Mouse (Mus musculus): ENCODE measurements at regions not wholly inside any gene's neighbourhood (a gene's known extent, or its start where the extent isn't known, plus 50 kb on each side); places are given as distances from the start of the nearest gene placed in this dataset.
A peak's percentile ranks its signal among the peaks of the same experiment; 100 is the strongest.

DNA sequence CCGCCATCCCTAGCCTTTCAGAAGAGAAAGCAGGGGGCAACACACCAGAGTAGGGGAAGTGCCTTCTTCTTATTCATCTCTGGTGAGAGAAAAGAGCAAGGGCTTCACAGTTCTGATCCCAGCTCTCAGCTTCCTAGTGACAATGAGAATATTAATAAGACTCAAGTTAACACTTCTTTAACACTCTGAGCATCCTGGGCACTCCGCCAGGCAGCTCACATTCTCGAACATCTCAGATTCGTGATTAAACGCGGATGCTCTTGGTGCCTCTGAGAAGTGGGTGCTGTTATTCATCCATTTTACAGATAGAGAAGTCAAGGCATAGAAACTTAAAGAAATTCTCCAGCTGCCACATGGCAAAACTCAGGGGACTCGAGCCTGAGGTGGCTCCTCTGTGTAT, 237.1 kb downstream of the Rps15a start:
- no peak for DNase-seq (ENCODE audit: low read depth, low spot score)

GRCm38 (mm10) chr7:117875241-117875640, 240.7 kb downstream of the Rps15a start:
- DNase-seq (ENCODE audit: low read depth, low spot score), result no peak

- DNase-seq (ENCODE audit: low read depth, low spot score), result no peak
These were observed 256.6 kb downstream of the Rps15a start for GRCm38 (mm10) chr7:117859419-117859818.

- no peak for DNase-seq (ENCODE audit: low read depth, low spot score)
These were observed 260.0 kb downstream of the Rps15a start for GRCm38 (mm10) chr7:117855955-117856354.

DNA sequence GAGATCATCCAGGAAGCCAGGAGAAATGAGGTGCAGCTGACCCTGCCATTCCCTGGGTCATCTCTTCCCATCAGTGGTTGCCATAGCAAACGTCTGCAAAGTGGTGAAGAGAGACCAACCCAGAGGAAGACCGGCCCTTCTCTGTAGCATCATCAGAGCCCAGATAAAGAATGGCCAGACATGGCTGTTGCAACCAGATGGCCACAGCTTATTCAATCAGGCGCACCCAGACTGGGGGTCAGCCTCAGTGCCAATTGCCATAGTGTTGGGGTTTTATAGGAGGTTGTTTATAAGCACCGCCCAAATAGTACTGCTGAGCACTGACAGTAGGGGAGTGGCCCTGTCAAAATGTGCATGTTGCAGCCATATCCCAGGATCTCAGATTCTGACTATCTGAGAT, 262.3 kb downstream of the Rps15a start:
- no peak for DNase-seq (ENCODE audit: low read depth, low spot score)

- no peak for DNase-seq (ENCODE audit: low read depth, low spot score)
These were observed 263.1 kb downstream of the Rps15a start for GRCm38 (mm10) chr7:117852866-117853265.

- no peak for DNase-seq (ENCODE audit: low read depth, low spot score)
These were observed 265.2 kb downstream of the Rps15a start for GRCm38 (mm10) chr7:117850822-117851221.

DNA sequence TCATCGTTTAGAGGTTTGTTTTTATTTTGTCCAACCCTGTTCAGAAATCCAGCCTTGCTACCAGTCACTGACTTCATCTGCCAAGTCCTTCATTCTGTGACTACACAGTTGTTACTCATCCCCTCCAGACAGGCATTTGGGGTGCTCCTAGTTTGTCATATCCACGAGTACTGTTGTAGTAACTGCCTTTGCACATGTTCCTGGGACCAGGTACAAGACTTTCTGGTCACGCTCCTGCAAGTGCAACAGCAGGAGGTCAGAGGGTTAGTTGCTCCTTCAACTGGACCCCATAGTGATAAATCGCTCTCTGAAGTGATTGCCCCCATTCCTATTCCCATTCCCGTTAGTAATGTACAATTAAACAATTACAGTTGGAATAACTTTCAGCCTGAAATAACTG, 269.9 kb downstream of the Rps15a start:
- DNase-seq (ENCODE audit: low read depth, low spot score), result no peak

GRCm38 (mm10) chr7:117842780-117843179, 273.2 kb downstream of the Rps15a start:
- no peak for DNase-seq (ENCODE audit: low read depth, low spot score)

- DNase-seq (ENCODE audit: low read depth, low spot score), result no peak
These were observed 321.0 kb downstream of the Rps15a start for GRCm38 (mm10) chr7:117795035-117795434.

- DNase-seq (ENCODE audit: low read depth, low spot score), result no peak
These were observed 322.0 kb downstream of the Rps15a start for GRCm38 (mm10) chr7:117793991-117794390.

GRCm38 (mm10) chr7:117792456-117792855, 323.5 kb downstream of the Rps15a start:
- no peak for DNase-seq (ENCODE audit: low read depth, low spot score)

DNA sequence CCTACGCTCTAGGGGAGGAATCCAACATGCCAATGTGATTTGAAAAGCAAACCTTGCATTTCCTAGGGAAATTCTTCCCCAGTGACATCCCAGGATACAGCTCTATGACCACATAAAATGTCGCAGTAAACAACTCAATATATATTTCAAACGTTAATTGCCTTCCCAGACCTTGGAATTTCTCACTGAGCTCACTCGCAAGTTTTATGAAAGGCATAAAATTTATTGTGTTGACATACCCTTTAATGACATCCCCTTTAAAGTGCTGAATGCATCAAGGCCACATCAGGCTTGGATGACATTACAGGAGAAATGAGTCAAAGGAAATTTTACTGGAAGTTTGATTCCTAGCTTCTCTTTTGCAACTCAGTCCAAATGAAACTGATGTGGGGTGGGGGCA, 337.0 kb downstream of the Rps15a start:
- DNase-seq (ENCODE audit: low read depth, low spot score), result no peak

- DNase-seq (ENCODE audit: low read depth, low spot score), result no peak
These were observed 338.1 kb downstream of the Rps15a start for GRCm38 (mm10) chr7:117777921-117778320.

DNA sequence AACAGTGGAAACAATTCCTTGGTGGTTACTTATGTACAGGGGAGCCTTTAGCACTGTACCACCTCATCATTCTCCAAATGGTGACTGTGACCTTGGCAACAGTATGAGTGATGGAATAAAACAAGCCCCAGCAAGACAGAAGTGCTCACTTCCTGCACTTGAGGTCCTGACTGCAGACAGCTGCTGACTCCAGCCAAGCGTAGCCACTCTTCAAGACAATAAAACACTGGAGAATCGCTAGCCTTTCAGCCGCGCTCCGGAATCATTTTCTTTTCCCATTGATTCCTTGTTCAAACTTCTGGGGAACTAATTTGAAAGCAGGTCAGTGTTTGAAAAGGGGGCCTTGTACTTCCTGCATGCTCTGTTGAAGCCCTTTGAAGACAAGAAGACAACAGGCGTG, 344.2 kb downstream of the Rps15a start:
- DNase-seq (ENCODE audit: low read depth, low spot score), result no peak

GRCm38 (mm10) chr7:117759506-117759905, 356.5 kb downstream of the Rps15a start:
- no peak for DNase-seq (ENCODE audit: low read depth, low spot score)

DNA sequence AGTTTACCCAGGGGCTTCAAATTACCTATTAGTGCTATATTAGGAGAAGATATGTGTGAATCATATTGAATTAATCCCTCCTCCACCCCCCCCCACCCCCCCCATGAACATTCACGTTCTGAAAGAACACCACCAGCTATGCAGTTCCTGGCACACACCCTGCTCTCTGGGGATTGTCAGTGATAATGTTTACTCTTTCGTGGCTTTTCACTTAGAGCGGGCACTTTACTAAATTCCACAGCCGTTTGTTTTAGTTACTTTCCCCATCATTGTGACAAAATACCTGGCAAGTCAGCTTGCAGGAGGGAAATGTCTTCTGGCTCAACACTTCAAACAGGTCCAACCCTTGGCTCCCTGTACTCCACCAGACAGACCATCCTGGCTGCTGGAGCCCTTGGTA, 359.0 kb downstream of the Rps15a start:
- no peak for DNase-seq (ENCODE audit: low read depth, low spot score)

GRCm38 (mm10) chr7:117755830-117756229, 360.2 kb downstream of the Rps15a start:
- no peak for DNase-seq (ENCODE audit: low read depth, low spot score)

DNA sequence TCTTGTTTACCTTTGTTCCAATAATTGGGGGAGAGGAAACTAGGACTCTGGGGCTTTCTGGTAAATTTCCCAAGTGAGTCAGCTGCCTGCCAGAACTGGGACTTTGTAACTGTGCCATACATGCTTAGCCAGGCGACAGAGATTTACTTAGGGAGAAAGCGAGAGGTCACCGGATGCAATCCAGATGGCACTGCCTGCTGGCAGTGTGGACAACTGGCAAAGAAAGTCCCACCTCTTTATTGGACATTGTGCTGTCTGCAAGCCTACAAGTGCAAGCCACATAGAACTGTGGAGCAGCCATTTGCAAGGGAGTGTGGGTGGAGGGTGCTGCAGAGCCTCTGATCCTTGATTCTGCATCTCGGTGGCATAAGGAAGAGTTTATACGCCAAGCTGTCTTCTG, 362.7 kb downstream of the Rps15a start:
- DNase-seq (ENCODE audit: low read depth, low spot score), result peak; percentile 25

DNA sequence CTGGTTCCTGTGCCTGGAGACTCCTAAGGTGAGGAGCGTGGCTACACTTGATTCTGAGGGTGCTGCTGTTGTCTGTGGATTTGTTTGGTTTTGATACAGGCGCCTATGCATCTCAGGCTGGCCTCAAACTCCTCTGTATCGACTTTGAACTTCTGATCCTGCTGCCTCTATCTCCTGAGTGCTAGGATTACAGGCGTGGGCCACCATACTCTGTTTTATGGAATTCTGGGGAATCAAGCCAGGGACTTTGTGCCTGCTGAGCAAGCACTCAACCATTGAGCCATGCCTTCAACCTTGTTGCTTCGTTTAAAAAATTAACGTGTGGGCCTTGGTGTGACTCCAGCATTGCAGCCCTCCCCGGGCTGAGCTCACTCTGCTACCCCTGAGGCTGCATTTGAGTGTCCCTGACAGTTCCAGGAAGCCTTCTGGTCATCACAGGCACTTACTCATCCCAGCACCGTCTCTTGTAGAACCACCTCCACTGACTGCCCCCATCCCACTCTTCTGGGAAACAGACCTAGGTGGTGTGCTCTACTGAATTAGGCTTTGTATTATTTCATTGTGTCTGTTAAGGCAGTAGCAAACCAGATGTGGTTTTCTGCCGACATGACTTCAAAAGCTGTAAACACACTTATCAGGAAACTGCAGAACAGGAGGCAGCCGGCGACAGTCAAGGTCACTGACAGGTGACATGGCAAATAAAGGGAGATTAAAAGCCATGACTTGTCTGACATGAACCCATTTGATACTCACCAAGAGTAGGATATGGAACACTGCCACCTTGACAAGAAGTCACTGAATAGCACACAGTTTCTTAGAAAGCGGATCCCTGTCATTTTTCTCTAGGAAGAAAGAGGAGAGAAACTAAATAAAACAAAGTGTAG, 363.4 kb downstream of the Rps15a start:
- no peak for DNase-seq (ENCODE audit: low read depth, low spot score)

DNA sequence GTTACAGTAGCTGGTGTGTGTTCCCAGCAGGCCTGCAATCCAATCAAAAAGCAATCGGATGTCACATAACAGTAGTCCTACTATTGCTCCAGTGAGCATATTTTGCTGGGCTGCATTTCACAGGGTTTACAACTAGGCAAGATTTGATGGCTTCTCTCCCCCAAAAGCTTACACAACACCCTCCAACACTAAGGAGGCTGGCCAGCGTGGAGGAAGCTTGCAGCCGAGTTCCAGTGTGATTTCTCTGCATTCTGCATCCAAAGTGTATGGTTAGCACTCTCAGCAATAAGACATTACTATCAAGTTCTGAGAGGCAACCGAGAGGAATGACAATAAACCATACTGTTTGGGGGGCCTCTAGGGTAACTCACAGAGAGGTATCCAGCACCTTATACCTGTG, 367.2 kb downstream of the Xylt1 start:
- DNase-seq (ENCODE audit: low read depth, low spot score), result no peak

DNA sequence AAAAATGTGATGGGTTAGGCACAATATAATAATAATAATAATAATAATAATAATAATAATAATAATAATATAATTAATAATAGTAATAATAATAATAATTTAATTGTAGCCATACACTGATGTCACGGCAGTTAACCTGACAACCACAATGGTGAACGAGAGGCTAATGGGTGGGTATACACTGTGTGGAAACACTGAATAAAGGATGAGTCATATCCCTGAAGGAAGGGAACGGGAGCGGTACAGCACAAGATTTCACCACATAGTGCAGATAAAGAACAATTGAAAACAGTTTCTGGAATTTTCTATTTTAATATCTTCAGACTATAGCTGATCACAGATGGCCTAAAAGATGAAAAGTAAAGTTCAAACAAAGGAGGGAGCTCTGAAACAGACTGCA, 365.6 kb downstream of the Xylt1 start:
- DNase-seq (ENCODE audit: low read depth, low spot score), result no peak

- DNase-seq (ENCODE audit: low read depth, low spot score), result no peak
These were observed 358.9 kb downstream of the Xylt1 start for GRCm38 (mm10) chr7:117739706-117740105.

GRCm38 (mm10) chr7:117735699-117736020, 354.9 kb downstream of the Xylt1 start:
- DNase-seq (ENCODE audit: low read depth, low spot score), result no peak
